Mouse (Mus musculus) myocyte (in vitro differentiated cells): ENCODE measurements at regions not wholly inside any gene's neighbourhood (a gene's known extent, or its start where the extent isn't known, plus 50 kb on each side); places are given as distances from the start of the nearest gene placed in this dataset.

ENCODE experiments used
- H3K27me3 ChIP-seq: one replicate; pipeline ENCODE4 v1.6.1; 2011; ENCODE audit not compliant: control insufficient read depth, insufficient read depth, insufficient read length
- H3K36me3 ChIP-seq: one replicate; pipeline ENCODE4 v1.6.1; 2011; ENCODE audit not compliant: control insufficient read depth, insufficient read depth
- H3K4me2 ChIP-seq: one replicate; pipeline ENCODE4 v1.6.1; 2011; ENCODE audit warnings: low read depth, control low read depth
- H3K4me3 ChIP-seq: one replicate; pipeline ENCODE4 v1.5.1; 2011; ENCODE audit warnings: mild to moderate bottlenecking, control low read depth, moderate library complexity
- H3K79me2 ChIP-seq: one replicate; pipeline ENCODE4 v1.6.1; 2011; ENCODE audit not compliant: control insufficient read depth, insufficient read depth
- H3ac ChIP-seq: one replicate; pipeline ENCODE4 v1.6.1; 2011; ENCODE audit not compliant: control insufficient read depth, insufficient read length
- CEBPB ChIP-seq: IDR thresholded peaks from 2 replicates; pipeline ENCODE4 v1.6.1; 2011; ENCODE audit warnings: mild to moderate bottlenecking, moderate library complexity; ENCODE audit not compliant: poor library complexity, insufficient read depth, severe bottlenecking
- E2F4 ChIP-seq: IDR thresholded peaks from one replicate; pipeline ENCODE4 v1.6.1; 2011; ENCODE audit warnings: mild to moderate bottlenecking, control low read depth, moderate library complexity; ENCODE audit not compliant: insufficient read depth
- MAX ChIP-seq: IDR thresholded peaks from one replicate; pipeline ENCODE4 v1.6.1; 2011; ENCODE audit warnings: low read depth, mild to moderate bottlenecking, control low read depth
- MYOD1 ChIP-seq, 3 experiments: IDR thresholded peaks; one replicate each; pipeline ENCODE4 v1.6.1; 2011; ENCODE audit warnings: control low read depth in 2 of 3, low read depth in 2 of 3, mild to moderate bottlenecking in 2 of 3, moderate library complexity in 1 of 3; ENCODE audit not compliant: insufficient read length in 2 of 3, control insufficient read depth in 1 of 3
- MYOG ChIP-seq, 3 experiments: IDR thresholded peaks; one replicate each; pipeline ENCODE4 v1.6.1; 2011; ENCODE audit warnings: control low read depth in 2 of 3, low read depth in 2 of 3, mild to moderate bottlenecking in 2 of 3; ENCODE audit not compliant: insufficient read length in 2 of 3, control insufficient read depth in 1 of 3, insufficient read depth in 1 of 3
- POLR2A ChIP-seq: IDR thresholded peaks from one replicate; pipeline ENCODE4 v1.6.1; 2011; ENCODE audit warnings: low read depth, mild to moderate bottlenecking, control low read depth, moderate library complexity; ENCODE audit not compliant: insufficient read length
- POLR2AphosphoS2 ChIP-seq: IDR thresholded peaks from one replicate; pipeline ENCODE4 v1.6.1; 2011; ENCODE audit warnings: low read depth, control low read depth; ENCODE audit not compliant: insufficient read length
- REST ChIP-seq: IDR thresholded peaks from one replicate; pipeline ENCODE4 v1.6.1; 2011; ENCODE audit warnings: mild to moderate bottlenecking, control low read depth, moderate library complexity; ENCODE audit not compliant: insufficient read depth, insufficient read length
- SRF ChIP-seq: IDR thresholded peaks from one replicate; pipeline ENCODE4 v1.6.1; 2011; ENCODE audit warnings: low read depth; ENCODE audit not compliant: control insufficient read depth, insufficient read length
- TCF12 ChIP-seq: IDR thresholded peaks from one replicate; pipeline ENCODE4 v1.6.1; 2011; ENCODE audit warnings: mild to moderate bottlenecking, control low read depth; ENCODE audit not compliant: poor library complexity, insufficient read depth, severe bottlenecking
- TCF3 ChIP-seq: IDR thresholded peaks from one replicate; pipeline ENCODE4 v1.6.1; 2011; ENCODE audit warnings: low read depth, control low read depth; ENCODE audit not compliant: insufficient read length
- USF1 ChIP-seq: IDR thresholded peaks from one replicate; pipeline ENCODE4 v1.6.1; 2011; ENCODE audit warnings: low read depth, mild to moderate bottlenecking, control low read depth, moderate library complexity

DNA sequence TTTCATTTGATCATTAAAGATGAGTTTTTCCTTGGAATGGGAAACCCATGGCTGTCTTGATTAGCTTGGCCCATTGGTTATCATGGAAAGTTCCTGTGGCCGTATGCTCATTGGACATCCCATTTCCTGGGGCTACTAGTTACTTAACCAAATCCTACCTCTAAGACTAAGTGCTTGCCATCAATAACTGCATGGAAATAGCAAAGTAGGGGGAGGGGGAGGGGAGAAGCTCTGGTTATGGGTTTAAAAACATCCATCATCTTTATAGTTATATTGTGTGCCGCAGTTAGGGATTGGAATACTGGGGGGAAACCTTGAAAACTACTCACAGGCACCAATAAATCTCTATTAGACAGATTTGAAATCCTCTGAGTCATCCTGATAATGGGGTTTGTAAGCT lies 168.4 kb downstream of the Pdgfra start:
- no peak overlapping the region for H3ac ChIP-seq
- H3K4me2 ChIP-seq: no peak overlapping the region
- no peak overlapping the region for H3K4me3 ChIP-seq
- H3K79me2 ChIP-seq: no peaks in the 10 kb centered on the region
- no peak for TF ChIP-seq MYOG (IDR thresholded peaks at IDR 0.05; ENCODE audit: control insufficient read depth in 1 of 3, insufficient read depth in 1 of 3, insufficient read length in 2 of 3, low read depth in 2 of 3)
- no peak for TF ChIP-seq MYOD1 (IDR thresholded peaks at IDR 0.05; ENCODE audit: control insufficient read depth in 1 of 3, insufficient read length in 2 of 3, low read depth in 2 of 3)
- no peak for TF ChIP-seq SRF
- TF ChIP-seq CEBPB: no peak
- no peak for TF ChIP-seq E2F4
- TF ChIP-seq TCF3: no peak
- TF ChIP-seq TCF12: no peak
- TF ChIP-seq MAX: no peak
- TF ChIP-seq POLR2A: no peak
- TF ChIP-seq USF1: no peak
- TF ChIP-seq POLR2AphosphoS2: no peak
- TF ChIP-seq REST: no peak
- H3K27me3 ChIP-seq: no peaks in the 10 kb centered on the region
- H3K36me3 ChIP-seq: no peaks in the 10 kb centered on the region

DNA sequence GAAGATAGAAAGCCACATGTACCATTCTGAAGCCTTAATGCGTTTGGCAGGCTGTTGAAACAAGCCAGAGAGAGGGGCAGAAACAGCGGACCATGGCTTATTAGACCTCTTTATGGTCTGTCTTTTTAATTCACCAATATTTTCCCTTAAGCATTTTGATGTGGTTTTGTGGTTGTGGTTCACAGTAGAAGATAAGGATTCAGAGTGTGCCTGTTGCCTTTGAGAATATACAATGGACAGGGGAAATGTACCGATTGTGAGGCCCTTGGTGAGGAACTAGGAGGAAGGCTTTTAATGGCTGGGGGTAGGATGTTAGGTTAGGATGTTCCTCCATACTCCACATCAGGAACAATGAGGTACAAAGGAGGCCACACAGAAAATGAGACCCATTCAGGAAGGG lies 182.0 kb downstream of the Pdgfra start:
- Histone ChIP-seq H3ac (no peak overlapping the region), H3K4me2 (no peak overlapping the region), H3K4me3 (no peak overlapping the region), H3K27me3 (no peaks in the 10 kb centered on the region), H3K79me2 (no peaks in the 10 kb centered on the region), H3K36me3 (no peaks in the 10 kb centered on the region)
- TF ChIP-seq MYOD1 (IDR thresholded peaks at IDR 0.05; ENCODE audit: control insufficient read depth in 1 of 3, insufficient read length in 2 of 3, low read depth in 2 of 3) (no peak), E2F4 (no peak), REST (no peak), TCF3 (no peak), USF1 (no peak), CEBPB (no peak), TCF12 (no peak), SRF (no peak), MYOG (IDR thresholded peaks at IDR 0.05; ENCODE audit: control insufficient read depth in 1 of 3, insufficient read depth in 1 of 3, insufficient read length in 2 of 3, low read depth in 2 of 3) (no peak), POLR2A (no peak)

DNA sequence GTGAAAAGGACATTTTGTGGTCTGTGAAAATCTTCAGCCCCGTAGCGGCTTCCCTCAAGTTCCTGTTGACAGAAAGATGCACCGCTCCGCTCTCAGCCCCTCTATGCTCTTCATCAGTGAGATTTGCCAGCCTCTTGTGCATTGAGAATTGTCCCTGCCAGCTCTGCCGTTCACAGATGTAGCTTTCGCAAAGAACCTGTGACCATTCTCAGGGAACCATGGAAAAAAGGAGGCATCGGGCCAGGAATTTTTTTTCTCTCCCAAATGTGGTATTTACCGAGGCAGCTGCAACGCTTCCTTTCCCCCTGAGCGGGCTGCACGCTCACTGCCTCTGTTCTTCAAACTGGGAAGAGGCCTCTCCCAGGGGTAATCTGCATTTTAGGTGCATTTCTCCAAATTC lies 184.4 kb downstream of the Pdgfra start:
- H3K36me3 ChIP-seq: no peaks in the 10 kb centered on the region
- H3K27me3 ChIP-seq: no peaks in the 10 kb centered on the region
- no peak overlapping the region for H3K4me3 ChIP-seq
- TF ChIP-seq POLR2AphosphoS2 (no peak), MYOG (IDR thresholded peaks at IDR 0.05; ENCODE audit: control insufficient read depth in 1 of 3, insufficient read depth in 1 of 3, insufficient read length in 2 of 3, low read depth in 2 of 3) (no peak), TCF12 (no peak), TCF3 (no peak), CEBPB (no peak), POLR2A (no peak), USF1 (no peak), MYOD1 (IDR thresholded peaks at IDR 0.05; ENCODE audit: control insufficient read depth in 1 of 3, insufficient read length in 2 of 3, low read depth in 2 of 3) (no peak), E2F4 (no peak), REST (no peak), MAX (no peak), SRF (no peak)
- no peak overlapping the region for H3K4me2 ChIP-seq
- H3K79me2 ChIP-seq: no peaks in the 10 kb centered on the region
- no peak overlapping the region for H3ac ChIP-seq

DNA sequence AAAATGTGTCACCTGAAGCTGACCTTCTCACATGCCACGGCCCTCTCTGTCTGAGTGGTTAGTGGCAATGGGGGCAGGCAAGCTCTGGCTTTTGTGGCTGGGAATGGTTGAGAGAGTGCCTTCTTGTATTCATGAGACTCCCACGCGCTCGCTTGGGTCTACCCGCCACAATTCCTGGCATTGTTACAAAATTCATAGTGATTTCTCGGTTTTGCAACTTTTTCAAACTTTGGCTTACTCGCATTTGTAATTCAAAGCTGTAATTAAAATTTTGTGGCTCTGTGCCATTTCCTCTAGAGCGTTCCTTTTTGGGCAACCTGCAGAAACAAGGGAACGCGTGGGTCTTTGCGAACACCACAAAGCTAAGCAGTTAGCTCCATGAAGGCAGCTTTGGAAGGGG lies 186.3 kb downstream of the Pdgfra start:
- H3K27me3 ChIP-seq: no peaks in the 10 kb centered on the region
- no peaks in the 10 kb centered on the region for H3K79me2 ChIP-seq
- H3K36me3 ChIP-seq: no peaks in the 10 kb centered on the region
- H3K4me3 ChIP-seq: no peak overlapping the region
- TF ChIP-seq TCF12: no peak
- no peak for TF ChIP-seq USF1
- TF ChIP-seq POLR2A: no peak
- no peak for TF ChIP-seq POLR2AphosphoS2
- no peak for TF ChIP-seq REST
- no peak for TF ChIP-seq MYOD1 (IDR thresholded peaks at IDR 0.05; ENCODE audit: control insufficient read depth in 1 of 3, insufficient read length in 2 of 3, low read depth in 2 of 3)
- no peak for TF ChIP-seq TCF3
- H3K4me2 ChIP-seq: no peak overlapping the region
- H3ac ChIP-seq: no peak overlapping the region

DNA sequence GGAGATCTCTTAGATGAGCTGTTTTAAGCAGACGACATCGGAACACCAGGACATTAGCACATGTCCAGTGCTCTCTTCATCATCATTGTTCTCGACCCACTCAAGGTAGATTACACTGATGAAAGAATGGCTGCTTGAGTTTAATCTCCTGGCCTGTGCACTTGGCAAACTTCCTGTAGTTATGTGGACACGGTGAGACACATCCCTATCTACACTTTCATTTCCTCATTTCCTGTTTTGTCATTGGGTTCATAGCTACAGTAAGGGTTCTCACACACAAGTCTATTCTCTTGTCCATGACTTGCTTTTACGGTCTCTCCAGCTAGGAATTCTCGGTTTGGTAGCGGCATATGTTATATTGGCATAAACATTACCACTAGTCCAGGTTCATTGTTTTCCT lies 190.5 kb downstream of the Pdgfra start:
- Histone ChIP-seq H3K4me2 (no peak overlapping the region), H3K27me3 (no peaks in the 10 kb centered on the region), H3K4me3 (no peak overlapping the region), H3K79me2 (no peaks in the 10 kb centered on the region), H3ac (no peak overlapping the region), H3K36me3 (no peaks in the 10 kb centered on the region)
- no peak for TF ChIP-seq MAX
